Mouse (Mus musculus) spleen, embryonic (tissue): Measurements from ENCODE around the gene Kng2.
"Not testable (repeated sequence)": the region's sequence is repeated elsewhere in the genome, so short reads cannot be mapped to it uniquely, and the experiment has no call there.

Source experiments
- CTCF ChIA-PET: fragments of 350-600 bp; sonication (Branson Sonifier 250); formaldehyde crosslinking; loops from one replicate; lab custom pipeline; 2022; lab: Charles Lee

The Kng2 gene

GRCm38 (mm10) chr16:23028966-23029600 is at the start of gene Kng2:
TSS of gene Kng2 (minus strand) at chr16:23029482.
- CTCF ChIA-PET: not testable (repeated sequence)

- CTCF ChIA-PET: not testable (repeated sequence)
Measured at GRCm38 (mm10) chr16:23077516-23077915, 48.2 kb upstream of the Kng2 start.

- CTCF ChIA-PET: not testable (repeated sequence)
Measured at GRCm38 (mm10) chr16:23060781-23061325, 31.6 kb upstream of the Kng2 start.

GRCm38 (mm10) chr16:23059630-23060029 is 30.3 kb upstream of the Kng2 start:
- CTCF ChIA-PET: not testable (repeated sequence)

GRCm38 (mm10) chr16:23057668-23058447 is 28.6 kb upstream of the Kng2 start, which contains the start of gene Kng1:
TSS of gene Kng1 (plus strand) at chr16:23057865.
- CTCF ChIA-PET: not testable (repeated sequence)

GRCm38 (mm10) chr16:23046319-23046718 is 17.0 kb upstream of the Kng2 start:
- CTCF ChIA-PET: no interaction called here

GRCm38 (mm10) chr16:23040876-23041275 is 11.6 kb upstream of the Kng2 start:
- CTCF ChIA-PET: no interaction called here

- CTCF ChIA-PET: no interaction called here
Measured at GRCm38 (mm10) chr16:23039281-23039680, 10.0 kb upstream of the Kng2 start.

- CTCF ChIA-PET: no interaction called here
Measured at GRCm38 (mm10) chr16:23037744-23038143, 8.5 kb upstream of the Kng2 start.

GRCm38 (mm10) chr16:23033673-23034072 is 4.4 kb upstream of the Kng2 start:
- CTCF ChIA-PET: no interaction called here

GRCm38 (mm10) chr16:23030673-23031435 is 1.6 kb upstream of the Kng2 start:
- CTCF ChIA-PET: no interaction called here

- CTCF ChIA-PET: not testable (repeated sequence)
Measured at GRCm38 (mm10) chr16:23027341-23027740, 1.9 kb downstream of the Kng2 start.

- CTCF ChIA-PET: no interaction called here
Measured at GRCm38 (mm10) chr16:23026582-23026981, 2.7 kb downstream of the Kng2 start.

GRCm38 (mm10) chr16:23025111-23025510 is 4.2 kb downstream of the Kng2 start:
- CTCF ChIA-PET: no interaction called here

- CTCF ChIA-PET: not testable (repeated sequence)
Measured at GRCm38 (mm10) chr16:23020571-23020970, 8.7 kb downstream of the Kng2 start.

- CTCF ChIA-PET: not testable (repeated sequence)
Measured at GRCm38 (mm10) chr16:23014645-23015044, 14.6 kb downstream of the Kng2 start.

GRCm38 (mm10) chr16:23013786-23014185 is 15.5 kb downstream of the Kng2 start:
- CTCF ChIA-PET: not testable (repeated sequence)

GRCm38 (mm10) chr16:22996951-22997350 is 32.3 kb downstream of the Kng2 start:
- CTCF ChIA-PET: not testable (repeated sequence)

GRCm38 (mm10) chr16:22967383-22968030 is 61.8 kb downstream of the Kng2 start:
- CTCF ChIA-PET: no interaction called here

- CTCF ChIA-PET: no interaction called here
Measured at GRCm38 (mm10) chr16:22963293-22963692, 66.0 kb downstream of the Kng2 start.

GRCm38 (mm10) chr16:22962256-22962655 is 67.0 kb downstream of the Kng2 start:
- CTCF ChIA-PET: no interaction called here

- CTCF ChIA-PET: no interaction called here
Measured at GRCm38 (mm10) chr16:22961073-22961472, 68.2 kb downstream of the Kng2 start.
